Mouse (Mus musculus): Measurements from ENCODE around the gene Rnf144a. TPM values are rescaled to one million over a fixed set of nuclear protein-coding genes. Genes with fewer than 3 reads are reported as not detected.
"Not testable (repeated sequence)": the region's sequence is repeated elsewhere in the genome, so short reads cannot be mapped to it uniquely, and the experiment has no call there.

The Rnf144a gene
- polyA plus RNA-seq, 1 experiment from 2014 or later, result 19.1 TPM

DNA sequence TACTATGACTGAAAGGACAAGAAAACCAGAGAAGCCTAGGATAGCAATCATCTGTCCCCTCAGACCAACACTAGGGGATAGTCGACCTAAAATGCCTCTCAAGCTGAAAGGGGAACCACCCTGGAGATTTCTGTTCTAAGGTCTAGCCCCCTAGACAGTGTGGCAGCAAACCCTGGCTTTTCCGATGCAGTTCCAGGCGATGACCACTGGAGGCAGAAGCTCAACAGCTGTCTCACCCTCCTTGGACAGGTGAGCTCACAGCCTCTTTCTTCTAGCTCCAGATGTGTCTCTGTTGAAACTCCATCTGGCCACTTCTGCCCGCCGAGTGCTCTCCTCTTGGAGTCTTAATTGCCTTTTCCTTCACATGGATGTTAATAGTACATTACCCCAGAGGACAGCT, 100.1 kb downstream of the Rnf144a start:
- ATAC-seq (ENCODE audit: insufficient number of reproducible peaks, insufficient read depth, low FRiP score, low read depth), result 0 out of 2 replicates have a peak, but pooled peaks have one; percentile 18
- 48% methylated on average over 5 of the region's 5 CpGs for WGBS
- no peaks in the 10 kb centered on the region for H3K4me1 ChIP-seq (ENCODE audit: control insufficient read depth, insufficient read depth, low read length)
- peaks cover 8% of the 10 kb centered on the region; the same call in 1 of the 2 replicates for H3K36me3 ChIP-seq (ENCODE audit: control insufficient read depth, insufficient read depth, low read length)
- H3K9me3 ChIP-seq (ENCODE audit: control insufficient read depth, low read depth, low read length), result no peaks in the 10 kb centered on the region
- no peak overlapping the region for H3K4me3 ChIP-seq (ENCODE audit: low read depth, low read length)
- no peak overlapping the region for H3K9ac ChIP-seq (replicated peaks; ENCODE audit: low read depth, low read length)
- H3K27me3 ChIP-seq (ENCODE audit: control insufficient read depth, insufficient read depth, low read length), result no peaks in the 10 kb centered on the region
- no peak overlapping the region for H3K4me2 ChIP-seq (replicated peaks; ENCODE audit: low read depth, low read length)
- no peak overlapping the region for H3K27ac ChIP-seq (ENCODE audit: low read length)

DNA sequence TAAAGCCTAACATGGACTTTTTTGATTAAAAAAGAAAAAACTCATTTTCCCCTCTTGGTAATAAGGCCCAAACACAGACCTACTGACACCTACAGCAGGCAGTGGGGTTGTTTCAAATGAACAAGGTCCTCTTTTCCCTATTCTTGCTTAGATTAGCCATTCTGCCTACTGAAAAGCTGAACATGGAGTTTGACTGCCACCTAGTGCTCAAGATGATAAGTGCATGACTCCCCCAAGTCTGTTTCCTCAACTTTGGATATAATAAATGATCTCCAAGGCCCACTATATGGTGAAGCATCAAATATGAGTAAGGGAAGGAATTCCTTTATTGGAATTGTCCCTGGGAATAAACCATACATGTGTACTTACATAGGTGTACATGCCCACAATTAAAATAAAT, 103.5 kb downstream of the Rnf144a start:
- no peak overlapping the region for H3K4me3 ChIP-seq (ENCODE audit: low read depth, low read length)
- H3K27me3 ChIP-seq (ENCODE audit: control insufficient read depth, insufficient read depth, low read length), result no peaks in the 10 kb centered on the region
- H3K36me3 ChIP-seq (ENCODE audit: control insufficient read depth, insufficient read depth, low read length), result peaks cover 15% of the 10 kb centered on the region; the same call in 1 of the 2 replicates
- no peak overlapping the region for H3K27ac ChIP-seq (ENCODE audit: low read length)
- no peak for ATAC-seq (ENCODE audit: insufficient number of reproducible peaks, insufficient read depth, low FRiP score, low read depth)
- H3K9ac ChIP-seq (replicated peaks; ENCODE audit: low read depth, low read length), result no peak overlapping the region
- H3K4me1 ChIP-seq (ENCODE audit: control insufficient read depth, insufficient read depth, low read length), result no peaks in the 10 kb centered on the region
- no peak overlapping the region for H3K4me2 ChIP-seq (replicated peaks; ENCODE audit: low read depth, low read length)
- H3K9me3 ChIP-seq (ENCODE audit: control insufficient read depth, low read depth, low read length), result no peaks in the 10 kb centered on the region

DNA sequence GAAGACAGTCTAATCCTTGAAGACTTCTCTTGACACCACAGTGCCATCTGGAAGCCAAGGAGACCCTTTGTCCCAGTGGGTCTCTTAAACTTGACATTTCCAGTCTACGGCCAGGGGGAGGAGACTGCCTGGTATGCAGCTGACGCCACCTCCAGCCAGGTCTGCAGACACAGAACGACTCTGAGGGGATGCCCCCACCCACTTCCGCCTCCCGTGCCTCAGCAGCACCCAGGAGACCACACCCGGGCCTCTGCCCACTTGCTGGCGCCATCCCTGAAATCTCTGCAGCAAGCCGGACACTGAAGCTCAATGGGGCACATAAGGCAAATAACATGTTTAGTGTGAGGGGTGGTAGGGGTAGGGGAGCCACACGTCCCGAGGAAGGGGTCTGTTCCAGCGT, 104.8 kb downstream of the Rnf144a start:
- Histone ChIP-seq H3K36me3 (ENCODE audit: control insufficient read depth, insufficient read depth, low read length) (peaks cover 12% of the 10 kb centered on the region; the same call in 1 of the 2 replicates), H3K4me3 (ENCODE audit: low read depth, low read length) (no peak overlapping the region), H3K4me1 (ENCODE audit: control insufficient read depth, insufficient read depth, low read length) (no peaks in the 10 kb centered on the region), H3K27ac (ENCODE audit: low read length) (no peak overlapping the region), H3K9ac (replicated peaks; ENCODE audit: low read depth, low read length) (no peak overlapping the region), H3K9me3 (ENCODE audit: control insufficient read depth, low read depth, low read length) (no peaks in the 10 kb centered on the region), H3K27me3 (ENCODE audit: control insufficient read depth, insufficient read depth, low read length) (no peaks in the 10 kb centered on the region), H3K4me2 (replicated peaks; ENCODE audit: low read depth, low read length) (no peak overlapping the region)
- no peak for ATAC-seq (ENCODE audit: insufficient number of reproducible peaks, insufficient read depth, low FRiP score, low read depth)
- WGBS, result 87% methylated on average over 11 of the region's 11 CpGs

- H3K9me3 ChIP-seq (ENCODE audit: control insufficient read depth, low read depth, low read length), result no peaks in the 10 kb centered on the region
- no peak for ATAC-seq (ENCODE audit: insufficient number of reproducible peaks, insufficient read depth, low FRiP score, low read depth)
- H3K9ac ChIP-seq (replicated peaks; ENCODE audit: low read depth, low read length), result no peak overlapping the region
- no peaks in the 10 kb centered on the region for H3K36me3 ChIP-seq (ENCODE audit: control insufficient read depth, insufficient read depth, low read length)
- no peak overlapping the region for H3K4me2 ChIP-seq (replicated peaks; ENCODE audit: low read depth, low read length)
- H3K4me1 ChIP-seq (ENCODE audit: control insufficient read depth, insufficient read depth, low read length), result no peaks in the 10 kb centered on the region
- H3K27me3 ChIP-seq (ENCODE audit: control insufficient read depth, insufficient read depth, low read length), result no peaks in the 10 kb centered on the region
- no peak overlapping the region for H3K27ac ChIP-seq (ENCODE audit: low read length)
- no peak overlapping the region for H3K4me3 ChIP-seq (ENCODE audit: low read depth, low read length)
- WGBS, result 77% methylated on average over 5 of the region's 5 CpGs
Measured at GRCm38 (mm10) chr12:26302886-26303285, 112.2 kb downstream of the Rnf144a start.

DNA sequence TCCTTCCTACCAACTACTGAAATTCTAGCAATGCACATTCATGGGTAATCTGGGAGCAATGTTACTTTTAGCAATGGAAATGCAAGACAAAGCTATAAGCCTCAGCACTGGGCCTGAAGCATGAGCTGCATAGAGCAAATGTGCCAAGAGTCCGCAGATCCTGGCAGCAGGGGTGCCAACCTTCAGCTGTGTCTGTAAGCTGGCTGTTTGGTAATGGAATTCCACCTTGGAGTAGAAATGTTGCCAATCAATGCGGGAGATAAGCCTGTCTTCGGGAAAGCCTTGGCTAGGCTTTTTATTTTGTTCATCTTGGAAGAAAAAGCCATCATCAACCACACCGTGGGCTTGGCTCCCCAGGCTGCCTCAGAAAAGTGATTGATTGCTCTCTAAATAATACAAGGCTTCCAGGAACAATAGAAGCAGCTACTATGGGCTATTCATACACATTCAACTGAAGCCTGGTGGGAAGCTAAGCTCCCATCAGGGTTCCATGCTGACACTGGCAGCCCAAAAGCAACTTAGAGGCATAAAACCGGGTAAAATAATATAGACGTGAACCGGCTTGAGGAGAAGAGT, 115.5 kb downstream of the Rnf144a start:
- Histone ChIP-seq H3K27me3 (ENCODE audit: control insufficient read depth, insufficient read depth, low read length) (no peaks in the 10 kb centered on the region), H3K27ac (ENCODE audit: low read length) (no peak overlapping the region), H3K36me3 (ENCODE audit: control insufficient read depth, insufficient read depth, low read length) (no peaks in the 10 kb centered on the region), H3K4me2 (replicated peaks; ENCODE audit: low read depth, low read length) (no peak overlapping the region), H3K4me3 (ENCODE audit: low read depth, low read length) (no peak overlapping the region), H3K9ac (replicated peaks; ENCODE audit: low read depth, low read length) (no peak overlapping the region), H3K4me1 (ENCODE audit: control insufficient read depth, insufficient read depth, low read length) (no peaks in the 10 kb centered on the region), H3K9me3 (ENCODE audit: control insufficient read depth, low read depth, low read length) (no peaks in the 10 kb centered on the region)
- no peak for ATAC-seq (ENCODE audit: insufficient number of reproducible peaks, insufficient read depth, low FRiP score, low read depth)
- 67% methylated on average over 7 of the region's 7 CpGs for WGBS

GRCm38 (mm10) chr12:26295995-26296394, 119.1 kb downstream of the Rnf144a start:
- WGBS, result 0% methylated on average over 1 of the region's 1 CpGs
- not testable (repeated sequence) for ATAC-seq (ENCODE audit: insufficient number of reproducible peaks, insufficient read depth, low FRiP score, low read depth); H3K4me2 ChIP-seq (replicated peaks; ENCODE audit: low read depth, low read length); H3K27ac ChIP-seq (ENCODE audit: low read length); H3K4me3 ChIP-seq (ENCODE audit: low read depth, low read length); H3K27me3 ChIP-seq (ENCODE audit: control insufficient read depth, insufficient read depth, low read length); H3K36me3 ChIP-seq (ENCODE audit: control insufficient read depth, insufficient read depth, low read length); H3K4me1 ChIP-seq (ENCODE audit: control insufficient read depth, insufficient read depth, low read length); H3K9me3 ChIP-seq (ENCODE audit: control insufficient read depth, low read depth, low read length); H3K9ac ChIP-seq (replicated peaks; ENCODE audit: low read depth, low read length)

DNA sequence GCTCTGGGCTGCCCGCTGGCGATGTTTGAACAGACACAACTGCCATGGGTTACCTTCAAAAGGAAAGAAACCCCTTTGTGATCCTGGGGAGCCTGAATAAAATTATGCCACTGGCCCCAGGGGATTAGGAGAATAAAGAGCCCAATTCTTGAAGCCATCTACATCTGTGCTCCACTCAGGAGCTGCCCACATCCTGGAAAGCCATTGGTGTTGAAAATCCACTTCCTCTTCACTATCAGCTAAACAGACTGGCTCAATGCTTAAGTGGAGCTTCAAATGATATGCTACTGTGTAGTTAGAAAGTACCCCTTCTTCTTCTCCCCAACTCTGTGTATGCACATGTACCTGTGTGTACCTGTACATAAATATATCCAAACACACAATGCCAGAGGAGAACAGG, 125.9 kb downstream of the Rnf144a start:
- WGBS, result 82% methylated on average over 2 of the region's 2 CpGs
- no peaks in the 10 kb centered on the region for H3K9me3 ChIP-seq (ENCODE audit: control insufficient read depth, low read depth, low read length)
- no peak overlapping the region for H3K9ac ChIP-seq (replicated peaks; ENCODE audit: low read depth, low read length)
- peaks cover 9% of the 10 kb centered on the region; the same call in 1 of the 2 replicates for H3K4me1 ChIP-seq (ENCODE audit: control insufficient read depth, insufficient read depth, low read length)
- no peaks in the 10 kb centered on the region for H3K36me3 ChIP-seq (ENCODE audit: control insufficient read depth, insufficient read depth, low read length)
- no peak overlapping the region for H3K4me2 ChIP-seq (replicated peaks; ENCODE audit: low read depth, low read length)
- no peaks in the 10 kb centered on the region for H3K27me3 ChIP-seq (ENCODE audit: control insufficient read depth, insufficient read depth, low read length)
- no peak overlapping the region for H3K4me3 ChIP-seq (ENCODE audit: low read depth, low read length)
- H3K27ac ChIP-seq (ENCODE audit: low read length), result no peak overlapping the region
- no peak for ATAC-seq (ENCODE audit: insufficient number of reproducible peaks, insufficient read depth, low FRiP score, low read depth)

GRCm38 (mm10) chr12:26288347-26288746, 126.7 kb downstream of the Rnf144a start:
- H3K9ac ChIP-seq (replicated peaks; ENCODE audit: low read depth, low read length), result no peak overlapping the region
- no peak overlapping the region for H3K4me3 ChIP-seq (ENCODE audit: low read depth, low read length)
- no peaks in the 10 kb centered on the region for H3K9me3 ChIP-seq (ENCODE audit: control insufficient read depth, low read depth, low read length)
- H3K4me2 ChIP-seq (replicated peaks; ENCODE audit: low read depth, low read length), result no peak overlapping the region
- 72% methylated on average over 1 of the region's 1 CpGs for WGBS
- no peaks in the 10 kb centered on the region for H3K36me3 ChIP-seq (ENCODE audit: control insufficient read depth, insufficient read depth, low read length)
- no peaks in the 10 kb centered on the region for H3K27me3 ChIP-seq (ENCODE audit: control insufficient read depth, insufficient read depth, low read length)
- peaks cover 9% of the 10 kb centered on the region; the same call in 1 of the 2 replicates for H3K4me1 ChIP-seq (ENCODE audit: control insufficient read depth, insufficient read depth, low read length)
- H3K27ac ChIP-seq (ENCODE audit: low read length), result no peak overlapping the region
- no peak for ATAC-seq (ENCODE audit: insufficient number of reproducible peaks, insufficient read depth, low FRiP score, low read depth)

GRCm38 (mm10) chr12:26285939-26286338, 129.1 kb downstream of the Rnf144a start:
- Histone ChIP-seq H3K9me3 (ENCODE audit: control insufficient read depth, low read depth, low read length) (no peaks in the 10 kb centered on the region), H3K27me3 (ENCODE audit: control insufficient read depth, insufficient read depth, low read length) (no peaks in the 10 kb centered on the region), H3K36me3 (ENCODE audit: control insufficient read depth, insufficient read depth, low read length) (no peaks in the 10 kb centered on the region), H3K27ac (ENCODE audit: low read length) (0 out of 2 replicates have a peak overlapping the region, but pooled peaks have one; percentile 15), H3K4me2 (replicated peaks; ENCODE audit: low read depth, low read length) (no peak overlapping the region), H3K4me3 (ENCODE audit: low read depth, low read length) (no peak overlapping the region), H3K4me1 (ENCODE audit: control insufficient read depth, insufficient read depth, low read length) (peaks cover 9% of the 10 kb centered on the region; the same call in 1 of the 2 replicates), H3K9ac (replicated peaks; ENCODE audit: low read depth, low read length) (no peak overlapping the region)
- 41% methylated on average over 8 of the region's 8 CpGs for WGBS
- ATAC-seq (ENCODE audit: insufficient number of reproducible peaks, insufficient read depth, low FRiP score, low read depth), result no peak
